Mouse (Mus musculus): ENCODE measurements around the gene Arpp21. TPM values are rescaled to one million over a fixed set of nuclear protein-coding genes. Genes with fewer than 3 reads are reported as not detected.
A peak's percentile ranks its signal among the peaks of the same experiment; 100 is the strongest.

The Arpp21 gene
- polyA plus RNA-seq, 1 experiment from 2014 or later = 6.8 TPM

- Histone ChIP-seq H3K4me2 (replicated peaks; ENCODE audit: low read depth, low read length) (no peak overlapping the region), H3K9me3 (ENCODE audit: control insufficient read depth, low read length) (no peaks in the 10 kb centered on the region), H3K9ac (ENCODE audit: low read depth, low read length) (no peak overlapping the region), H3K4me3 (ENCODE audit: low read depth, low read length) (no peak overlapping the region), H3K27ac (ENCODE audit: low read depth, low read length) (no peak overlapping the region), H3K27me3 (ENCODE audit: control insufficient read depth, insufficient read depth, low read length) (no peaks in the 10 kb centered on the region), H3K4me1 (replicated peaks; ENCODE audit: control insufficient read depth, insufficient read depth, low read length) (no peaks in the 10 kb centered on the region), H3K36me3 (ENCODE audit: control insufficient read depth, insufficient read depth, low read length) (no peaks in the 10 kb centered on the region)
- DNase-seq (ENCODE audit: low spot score) = no peak
- ATAC-seq (ENCODE audit: low FRiP score) = no peak
Observed at GRCm38 (mm10) chr9:112194049-112194448, 41.7 kb downstream of the Arpp21 start.

DNA sequence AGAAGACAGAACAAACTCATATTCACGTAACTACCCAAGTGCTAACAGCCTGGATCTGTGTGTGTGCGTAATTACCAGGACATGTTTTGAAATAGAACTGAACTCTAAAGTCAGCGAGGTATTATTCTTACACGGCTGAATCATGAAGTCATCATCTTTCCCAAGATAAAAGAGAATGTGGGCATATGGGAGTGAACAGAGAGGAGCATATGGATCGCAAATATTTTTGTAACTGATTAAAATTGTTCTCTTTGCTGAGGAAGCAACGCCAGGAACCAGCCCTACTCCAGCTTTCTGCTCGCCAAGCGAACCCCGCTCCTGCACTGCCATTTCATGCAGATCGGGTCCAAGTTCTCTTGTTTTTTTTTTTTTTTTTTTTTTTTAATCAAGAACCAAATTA, 46.3 kb downstream of the Arpp21 start:
- H3K4me2 ChIP-seq (replicated peaks; ENCODE audit: low read depth, low read length) = no peak overlapping the region
- no peak overlapping the region for H3K9ac ChIP-seq (ENCODE audit: low read depth, low read length)
- peaks cover 5% of the 10 kb centered on the region; the same call in 1 of the 2 replicates for H3K4me1 ChIP-seq (replicated peaks; ENCODE audit: control insufficient read depth, insufficient read depth, low read length)
- no peak for ATAC-seq (ENCODE audit: low FRiP score)
- H3K27me3 ChIP-seq (ENCODE audit: control insufficient read depth, insufficient read depth, low read length) = no peaks in the 10 kb centered on the region
- H3K9me3 ChIP-seq (ENCODE audit: control insufficient read depth, low read length) = no peaks in the 10 kb centered on the region
- no peaks in the 10 kb centered on the region for H3K36me3 ChIP-seq (ENCODE audit: control insufficient read depth, insufficient read depth, low read length)
- no peak overlapping the region for H3K4me3 ChIP-seq (ENCODE audit: low read depth, low read length)
- no peak for DNase-seq (ENCODE audit: low spot score)
- no peak overlapping the region for H3K27ac ChIP-seq (ENCODE audit: low read depth, low read length)
- 91% methylated on average over 10 of the region's 10 CpGs for WGBS

DNA sequence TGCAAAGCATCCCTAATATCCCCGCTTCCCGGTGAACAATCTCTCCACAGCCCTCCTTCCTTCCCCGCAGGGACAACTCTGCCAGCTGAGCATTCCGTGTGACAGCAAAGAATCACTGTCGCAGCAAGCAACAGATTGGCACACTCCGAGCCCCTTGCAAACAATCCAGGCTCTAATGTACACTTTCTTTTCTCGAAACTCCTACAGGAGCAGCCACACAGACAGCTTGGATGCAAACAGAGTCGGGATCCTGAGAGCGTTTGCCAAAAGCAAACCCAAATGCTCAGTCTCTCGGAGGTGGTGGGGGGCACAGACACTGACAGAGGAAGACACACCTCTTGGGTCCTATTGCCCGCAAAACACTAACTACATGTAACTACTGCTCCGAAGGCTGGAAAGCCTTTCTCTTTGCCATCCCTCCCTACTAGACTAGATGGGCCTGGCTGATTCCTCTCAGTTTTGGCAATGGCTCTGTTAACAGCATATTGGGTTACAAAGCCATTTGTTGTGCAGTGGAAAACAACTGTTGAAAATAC, 47.3 kb downstream of the Arpp21 start:
- H3K4me1 ChIP-seq (replicated peaks; ENCODE audit: control insufficient read depth, insufficient read depth, low read length) = peaks cover 5% of the 10 kb centered on the region; the same call in 1 of the 2 replicates
- H3K27ac ChIP-seq (ENCODE audit: low read depth, low read length) = no peak overlapping the region
- H3K27me3 ChIP-seq (ENCODE audit: control insufficient read depth, insufficient read depth, low read length) = no peaks in the 10 kb centered on the region
- no peak overlapping the region for H3K4me2 ChIP-seq (replicated peaks; ENCODE audit: low read depth, low read length)
- no peaks in the 10 kb centered on the region for H3K36me3 ChIP-seq (ENCODE audit: control insufficient read depth, insufficient read depth, low read length)
- no peak overlapping the region for H3K4me3 ChIP-seq (ENCODE audit: low read depth, low read length)
- peak; percentile 12 for DNase-seq (ENCODE audit: low spot score)
- H3K9me3 ChIP-seq (ENCODE audit: control insufficient read depth, low read length) = no peaks in the 10 kb centered on the region
- no peak overlapping the region for H3K9ac ChIP-seq (ENCODE audit: low read depth, low read length)
- 55% methylated on average over 12 of the region's 12 CpGs for WGBS
- ATAC-seq (ENCODE audit: low FRiP score) = no peak

- H3K36me3 ChIP-seq (ENCODE audit: control insufficient read depth, insufficient read depth, low read length) = no peaks in the 10 kb centered on the region
- 43% methylated on average over 14 of the region's 14 CpGs for WGBS
- H3K9me3 ChIP-seq (ENCODE audit: control insufficient read depth, low read length) = no peaks in the 10 kb centered on the region
- H3K27ac ChIP-seq (ENCODE audit: low read depth, low read length) = no peak overlapping the region
- DNase-seq (ENCODE audit: low spot score) (peak; percentile 28), ATAC-seq (ENCODE audit: low FRiP score) (no peak)
- no peak overlapping the region for H3K9ac ChIP-seq (ENCODE audit: low read depth, low read length)
- H3K4me3 ChIP-seq (ENCODE audit: low read depth, low read length) = no peak overlapping the region
- H3K4me2 ChIP-seq (replicated peaks; ENCODE audit: low read depth, low read length) = 0 out of 2 replicates have a peak overlapping the region, but pooled peaks have one; percentile 11
- H3K4me1 ChIP-seq (replicated peaks; ENCODE audit: control insufficient read depth, insufficient read depth, low read length) = peaks cover 5% of the 10 kb centered on the region; the same call in 1 of the 2 replicates
- no peaks in the 10 kb centered on the region for H3K27me3 ChIP-seq (ENCODE audit: control insufficient read depth, insufficient read depth, low read length)
Observed at GRCm38 (mm10) chr9:112187667-112188066, 48.1 kb downstream of the Arpp21 start.

GRCm38 (mm10) chr9:112186336-112187305, 49.1 kb downstream of the Arpp21 start:
- ATAC-seq (ENCODE audit: low FRiP score) = peak; percentile 60
- H3K9me3 ChIP-seq (ENCODE audit: control insufficient read depth, low read length) = no peaks in the 10 kb centered on the region
- no peaks in the 10 kb centered on the region for H3K36me3 ChIP-seq (ENCODE audit: control insufficient read depth, insufficient read depth, low read length)
- 18% methylated on average over 14 of the region's 14 CpGs for WGBS
- peak; percentile 34 for DNase-seq (ENCODE audit: low spot score)
- H3K9ac ChIP-seq (ENCODE audit: low read depth, low read length) = 0 out of 2 replicates have a peak overlapping the region, but pooled peaks have one; percentile 12
- no peak overlapping the region for H3K4me3 ChIP-seq (ENCODE audit: low read depth, low read length)
- H3K4me1 ChIP-seq (replicated peaks; ENCODE audit: control insufficient read depth, insufficient read depth, low read length) = peaks cover 5% of the 10 kb centered on the region; the same call in 1 of the 2 replicates
- no peak overlapping the region for H3K27ac ChIP-seq (ENCODE audit: low read depth, low read length)
- H3K27me3 ChIP-seq (ENCODE audit: control insufficient read depth, insufficient read depth, low read length) = no peaks in the 10 kb centered on the region
- peak overlapping the region; percentile 6; the same call in 1 of the 2 replicates for H3K4me2 ChIP-seq (replicated peaks; ENCODE audit: low read depth, low read length)

GRCm38 (mm10) chr9:112185746-112186145, 50.0 kb downstream of the Arpp21 start:
- DNase-seq (ENCODE audit: low spot score) (no peak), ATAC-seq (ENCODE audit: low FRiP score) (peak; percentile 33; the same call in 1 of the 2 replicates)
- H3K4me3 ChIP-seq (ENCODE audit: low read depth, low read length) = no peak overlapping the region
- H3K36me3 ChIP-seq (ENCODE audit: control insufficient read depth, insufficient read depth, low read length) = no peaks in the 10 kb centered on the region
- peaks cover 5% of the 10 kb centered on the region; the same call in 1 of the 2 replicates for H3K4me1 ChIP-seq (replicated peaks; ENCODE audit: control insufficient read depth, insufficient read depth, low read length)
- H3K27ac ChIP-seq (ENCODE audit: low read depth, low read length) = no peak overlapping the region
- H3K27me3 ChIP-seq (ENCODE audit: control insufficient read depth, insufficient read depth, low read length) = no peaks in the 10 kb centered on the region
- no peak overlapping the region for H3K9ac ChIP-seq (ENCODE audit: low read depth, low read length)
- no peaks in the 10 kb centered on the region for H3K9me3 ChIP-seq (ENCODE audit: control insufficient read depth, low read length)
- no peak overlapping the region for H3K4me2 ChIP-seq (replicated peaks; ENCODE audit: low read depth, low read length)
- 63% methylated on average over 10 of the region's 10 CpGs for WGBS

DNA sequence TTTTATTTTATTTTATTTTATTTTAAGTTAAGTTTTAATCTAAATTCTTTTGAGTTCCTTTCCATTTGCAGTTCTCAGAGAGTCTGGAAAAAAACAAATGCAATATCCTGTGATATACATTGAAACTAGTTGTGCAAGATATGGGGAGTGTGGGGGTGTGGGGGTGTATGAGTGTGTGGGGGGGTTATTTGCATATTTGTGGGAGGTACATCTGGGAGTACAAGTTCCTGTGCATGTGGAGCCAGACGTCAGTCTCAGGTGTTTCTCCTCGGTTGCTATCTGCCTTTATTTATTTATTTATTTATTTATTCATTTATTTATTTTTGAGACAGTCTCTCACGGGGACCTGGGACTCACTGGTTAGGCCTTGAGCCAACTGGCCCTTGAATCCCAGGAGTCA, 53.0 kb downstream of the Arpp21 start:
- DNase-seq (ENCODE audit: low spot score) = no peak
- Histone ChIP-seq H3K27me3 (ENCODE audit: control insufficient read depth, insufficient read depth, low read length) (no peaks in the 10 kb centered on the region), H3K9ac (ENCODE audit: low read depth, low read length) (no peak overlapping the region), H3K9me3 (ENCODE audit: control insufficient read depth, low read length) (no peaks in the 10 kb centered on the region), H3K27ac (ENCODE audit: low read depth, low read length) (no peak overlapping the region), H3K4me1 (replicated peaks; ENCODE audit: control insufficient read depth, insufficient read depth, low read length) (peaks cover 5% of the 10 kb centered on the region; the same call in 1 of the 2 replicates), H3K4me3 (ENCODE audit: low read depth, low read length) (no peak overlapping the region), H3K36me3 (ENCODE audit: control insufficient read depth, insufficient read depth, low read length) (no peaks in the 10 kb centered on the region), H3K4me2 (replicated peaks; ENCODE audit: low read depth, low read length) (no peak overlapping the region)
- 72% methylated on average over 3 of the region's 3 CpGs for whole genome bisulfite sequencing
- no peak for ATAC-seq (ENCODE audit: low FRiP score)

DNA sequence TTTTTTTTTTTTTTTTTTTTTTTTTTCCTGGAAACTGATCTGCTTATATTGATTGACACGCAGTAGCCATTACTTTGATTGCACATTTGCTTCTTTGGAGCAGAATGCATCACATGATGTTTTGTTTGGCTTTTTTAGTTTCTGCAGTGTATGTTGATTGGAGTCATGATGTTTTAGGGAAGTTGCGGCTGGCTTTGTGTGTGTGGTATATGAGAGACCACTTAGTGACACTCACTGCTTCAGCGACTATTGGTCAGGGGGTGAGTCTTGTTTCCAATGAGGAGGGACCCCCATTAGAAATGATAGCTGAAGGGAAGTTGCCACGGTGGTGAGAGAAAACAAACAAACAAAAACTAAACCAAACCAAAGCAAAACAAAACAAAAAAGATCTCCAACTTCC, 55.7 kb downstream of the Arpp21 start:
- Histone ChIP-seq H3K9me3 (ENCODE audit: control insufficient read depth, low read length) (no peaks in the 10 kb centered on the region), H3K27ac (ENCODE audit: low read depth, low read length) (no peak overlapping the region), H3K4me2 (replicated peaks; ENCODE audit: low read depth, low read length) (no peak overlapping the region), H3K36me3 (ENCODE audit: control insufficient read depth, insufficient read depth, low read length) (no peaks in the 10 kb centered on the region), H3K4me3 (ENCODE audit: low read depth, low read length) (no peak overlapping the region), H3K9ac (ENCODE audit: low read depth, low read length) (no peak overlapping the region), H3K4me1 (replicated peaks; ENCODE audit: control insufficient read depth, insufficient read depth, low read length) (no peaks in the 10 kb centered on the region), H3K27me3 (ENCODE audit: control insufficient read depth, insufficient read depth, low read length) (no peaks in the 10 kb centered on the region)
- WGBS = 87% methylated on average over 4 of the region's 4 CpGs
- no peak for DNase-seq (ENCODE audit: low spot score)
- no peak for ATAC-seq (ENCODE audit: low FRiP score)

All from hindbrain, embryonic 11.5 days (tissue).